Mouse (Mus musculus) embryo, embryonic 10.5 days (tissue): ENCODE data around the gene Yipf3.
A peak's percentile ranks its signal among the peaks of the same experiment; 100 is the strongest.

Experiments
- DNase-seq: peaks from one replicate; pipeline ENCODE4 v3.0.0-alpha.2; 2015; ENCODE audit warnings: low spot score

The Yipf3 gene

GRCm38 (mm10) chr17:46255147-46255546 lies 7.3 kb downstream of the Yipf3 start:
- DNase-seq, result no peak

GRCm38 (mm10) chr17:46258279-46259053 lies 10.6 kb downstream of the Yipf3 start:
- no peak for DNase-seq

GRCm38 (mm10) chr17:46259675-46260074 lies 11.8 kb downstream of the Yipf3 start:
- no peak for DNase-seq

GRCm38 (mm10) chr17:46262201-46262694 lies 14.4 kb downstream of the Yipf3 start:
- DNase-seq, result no peak

- DNase-seq, result no peak
Measured at GRCm38 (mm10) chr17:46265502-46265901, 17.6 kb downstream of the Yipf3 start.

- DNase-seq, result peak; percentile 81
Measured at GRCm38 (mm10) chr17:46265918-46266618, 18.2 kb downstream of the Yipf3 start.

GRCm38 (mm10) chr17:46266986-46267385 lies 19.1 kb downstream of the Yipf3 start:
- no peak for DNase-seq

GRCm38 (mm10) chr17:46267511-46267910 lies 19.6 kb downstream of the Yipf3 start:
- DNase-seq, result no peak

- no peak for DNase-seq
Measured at GRCm38 (mm10) chr17:46268026-46268720, 20.3 kb downstream of the Yipf3 start.

GRCm38 (mm10) chr17:46269771-46270534 lies 22.1 kb downstream of the Yipf3 start:
- DNase-seq, result no peak

GRCm38 (mm10) chr17:46272058-46272457 lies 24.2 kb downstream of the Yipf3 start:
- no peak for DNase-seq

- no peak for DNase-seq
Measured at GRCm38 (mm10) chr17:46272675-46273074, 24.8 kb downstream of the Yipf3 start.

- DNase-seq, result no peak
Measured at GRCm38 (mm10) chr17:46273803-46274236, 25.9 kb downstream of the Yipf3 start.

- DNase-seq, result no peak
Measured at GRCm38 (mm10) chr17:46274465-46274864, 26.6 kb downstream of the Yipf3 start.

GRCm38 (mm10) chr17:46275034-46275433 lies 27.2 kb downstream of the Yipf3 start:
- no peak for DNase-seq

GRCm38 (mm10) chr17:46275506-46275905 lies 27.6 kb downstream of the Yipf3 start:
- DNase-seq, result no peak

GRCm38 (mm10) chr17:46277586-46277985 lies 29.7 kb downstream of the Yipf3 start:
- DNase-seq, result peak; percentile 39

GRCm38 (mm10) chr17:46278011-46278765 lies 30.3 kb downstream of the Yipf3 start:
- no peak for DNase-seq

- peak; percentile 93 for DNase-seq
Measured at GRCm38 (mm10) chr17:46282483-46283123, 34.7 kb downstream of the Yipf3 start, which contains the start of gene Tjap1. TSS of gene Tjap1 (minus strand) at chr17:46283026.

GRCm38 (mm10) chr17:46283140-46283539 lies 35.3 kb downstream of the Yipf3 start:
- no peak for DNase-seq
